In genomic region chr6:90716853-90717252, GRCm38 (mm10) we compare ENCODE assay signal across 9 mouse cellular contexts.
DNase-seq lines count a peak whose midpoint lies in the region; ATAC-seq and TF ChIP-seq lines count a peak whose summit lies in the region.
"Had no signal": no experiment of that assay in that cellular context is flagged by ENCODE, and none has a peak within 500 bp of the region (broad histone marks: within the 10 kb centered on the region; RNA-seq: fewer than 3 reads in every experiment).

No protein-coding gene starts in this region.

- ATAC-seq in neural tube, embryonic 11.5 days (ENCODE audit: insufficient read depth, low FRiP score, low TSS enrichment) = 0 out of 2 replicates have a peak, but pooled peaks have one; percentile 20
- ATAC-seq in liver, embryonic 13.5 days (ENCODE audit: low read depth) = no peak
- ATAC-seq in stomach, embryonic 16.5 days (ENCODE audit: insufficient read depth, low FRiP score) = no peak

- H3K4me1 ChIP-seq in heart, adult 2 months (ENCODE audit: control insufficient read depth, insufficient read depth, low read length) = peaks cover 44% of the 10 kb centered on the region
- H3K4me1 ChIP-seq in neural tube, embryonic 11.5 days (ENCODE audit: control insufficient read depth, insufficient read depth, low read length) = peaks cover 38% of the 10 kb centered on the region
- H3K4me1 ChIP-seq in liver, embryonic 13.5 days (replicated peaks) = peaks cover 72% of the 10 kb centered on the region
- peaks cover 40% of the 10 kb centered on the region for H3K4me1 ChIP-seq in stomach, embryonic 16.5 days (ENCODE audit: control insufficient read depth, insufficient read depth, low read length)

- no peak overlapping the region for H3K9ac ChIP-seq in heart, adult 2 months (ENCODE audit: low read depth, low read length)
- no peak overlapping the region for H3K9ac ChIP-seq in neural tube, embryonic 11.5 days (ENCODE audit: low read length)
- H3K9ac ChIP-seq in liver, embryonic 13.5 days = peak overlapping the region; percentile 94; the same call in 1 of the 2 replicates
- 0 out of 2 replicates have a peak overlapping the region, but pooled peaks have one; percentile 91 for H3K9ac ChIP-seq in stomach, embryonic 16.5 days (ENCODE audit: low read length)

- peak overlapping the region; percentile 89 for H3K27ac ChIP-seq in heart, adult 2 months
- H3K27ac ChIP-seq in neural tube, embryonic 11.5 days (ENCODE audit: low read depth, low read length) = no peak overlapping the region
- no peak overlapping the region for H3K27ac ChIP-seq in liver, embryonic 13.5 days
- H3K27ac ChIP-seq in stomach, embryonic 16.5 days (ENCODE audit: low read length) = no peak overlapping the region; the same call in 1 of the 2 replicates

- peaks cover 11% of the 10 kb centered on the region for H3K36me3 ChIP-seq in heart, adult 2 months (ENCODE audit: control insufficient read depth, insufficient read depth, low read length)
- no peaks in the 10 kb centered on the region for H3K36me3 ChIP-seq in neural tube, embryonic 11.5 days (ENCODE audit: control insufficient read depth, insufficient read depth, low read length)
- 0 out of 2 replicates have a peak, but pooled peaks cover 6% of the 10 kb centered on the region for H3K36me3 ChIP-seq in liver, embryonic 13.5 days
- no peaks in the 10 kb centered on the region for H3K36me3 ChIP-seq in stomach, embryonic 16.5 days (ENCODE audit: control insufficient read depth, insufficient read depth, low read length)

- H3K79me2 ChIP-seq in heart, adult 2 months (replicated peaks; ENCODE audit: control insufficient read depth, insufficient read depth, low read length) = peaks cover 2% of the 10 kb centered on the region; the same call in 1 of the 2 replicates

- no peak for TF ChIP-seq POLR2A in heart, adult 2 months (IDR thresholded peaks at IDR 0.05; ENCODE audit: insufficient read depth, low read depth, low read length)

- peak overlapping the region; percentile 64 for H3K4me3 ChIP-seq in heart, adult 2 months
- no peak overlapping the region for H3K4me3 ChIP-seq in neural tube, embryonic 11.5 days (ENCODE audit: low read depth, low read length)
- peak overlapping the region; percentile 86 for H3K4me3 ChIP-seq in liver, embryonic 13.5 days (replicated peaks)
- peak overlapping the region; percentile 72 for H3K4me3 ChIP-seq in stomach, embryonic 16.5 days (replicated peaks; ENCODE audit: low read length)

- DNase-seq in heart, adult 2 months = no peak
- no peak for DNase-seq in heart, adult 8-10 months (ENCODE audit: low spot score)
- no peak for DNase-seq in neural tube, embryonic 11.5 days (ENCODE audit: low spot score)
- DNase-seq in neural tube, embryonic 10.5 days (ENCODE audit: extremely low spot score, low spot score) = no peak
- DNase-seq in liver, embryonic 13.5 days = no peak
- no peak for DNase-seq in cerebellum, postnatal 14 days
- no peak for DNase-seq in embryo, embryonic 10 days (ENCODE audit: low spot score)
- DNase-seq: layer of hippocampus, adult 9-11 months had no signal

- H3K4me2 ChIP-seq in neural tube, embryonic 11.5 days (ENCODE audit: low read depth) = peak overlapping the region; percentile 79
- peak overlapping the region; percentile 92 for H3K4me2 ChIP-seq in liver, embryonic 13.5 days
- peak overlapping the region; percentile 68 for H3K4me2 ChIP-seq in stomach, embryonic 16.5 days (ENCODE audit: low read depth, low read length)

- 0 out of 2 replicates have a peak, but pooled peaks have one; percentile 2 for TF ChIP-seq EP300 in heart, adult 2 months (IDR thresholded peaks at IDR 0.05; ENCODE audit: insufficient read depth, low read depth, low read length)

- WGBS in heart, adult 2 months = 66% methylated on average over 4 of the region's 4 CpGs
- 37% methylated on average over 4 of the region's 4 CpGs for WGBS in neural tube, embryonic 11.5 days
- 37% methylated on average over 4 of the region's 4 CpGs for WGBS in liver, embryonic 13.5 days (ENCODE audit: insufficient replicate concordance)
- WGBS in stomach, embryonic 16.5 days = 40% methylated on average over 4 of the region's 4 CpGs

- H3K9me3 ChIP-seq in neural tube, embryonic 11.5 days (ENCODE audit: control insufficient read depth, low read length) = no peaks in the 10 kb centered on the region
- H3K9me3 ChIP-seq in liver, embryonic 13.5 days (replicated peaks) = no peaks in the 10 kb centered on the region
- no peaks in the 10 kb centered on the region for H3K9me3 ChIP-seq in stomach, embryonic 16.5 days (replicated peaks; ENCODE audit: control insufficient read depth, low read length)

- H3K27me3 ChIP-seq in heart, adult 2 months (ENCODE audit: control insufficient read depth, insufficient read depth, low read length) = no peaks in the 10 kb centered on the region
- H3K27me3 ChIP-seq in neural tube, embryonic 11.5 days (ENCODE audit: control insufficient read depth, insufficient read depth, low read length) = no peaks in the 10 kb centered on the region
- no peaks in the 10 kb centered on the region for H3K27me3 ChIP-seq in liver, embryonic 13.5 days
- no peaks in the 10 kb centered on the region for H3K27me3 ChIP-seq in stomach, embryonic 16.5 days (ENCODE audit: control insufficient read depth, insufficient read depth, low read length)

- TF ChIP-seq CTCF in heart, adult 2 months (IDR thresholded peaks at IDR 0.05) = no peak

- intact Hi-C loops in heart, adult 2 months (cut with DNase I) = no loop called here

Comparison
In these comparisons a context has a peak if more than half of its experiments do, and no peak if none do; other contexts are left out.
1. H3K9ac ChIP-seq: peak in liver, embryonic 13.5 days (single experiment) and stomach, embryonic 16.5 days (single experiment); none in heart, adult 2 months (single experiment) and neural tube, embryonic 11.5 days (single experiment).
2. Peak in every context shown above with its lines, with median percentiles within 50 percentile points of each other: H3K4me2 ChIP-seq.